Mouse (Mus musculus): ENCODE data around the gene Phlda2. TPM values are rescaled to one million over a fixed set of nuclear protein-coding genes. Genes with fewer than 3 reads are reported as not detected.

Gene Phlda2
- polyA plus RNA-seq, 1 experiment from 2014 or later = 15.3 TPM

DNA sequence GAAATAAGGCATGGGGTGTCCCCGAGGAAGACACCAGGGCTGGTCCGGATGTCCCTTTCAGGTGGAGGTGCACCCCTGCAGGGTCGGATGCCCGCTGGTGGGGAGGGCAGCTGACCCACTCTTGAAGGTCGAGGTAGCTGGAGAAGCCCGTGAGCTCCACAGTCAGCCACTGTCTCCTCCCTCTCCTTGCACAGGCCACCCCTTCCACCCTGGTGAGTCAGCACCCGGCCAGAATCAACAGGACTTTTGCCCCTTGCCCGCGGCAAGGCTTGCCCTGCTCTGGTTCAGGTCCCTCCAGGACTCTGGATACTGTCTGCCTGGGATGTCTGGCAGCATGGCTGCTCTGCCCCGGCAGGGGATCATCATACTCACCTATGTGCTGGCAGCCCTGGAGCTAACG is 27.1 kb downstream of the Phlda2 start:
- no peak overlapping the region for H3K4me2 ChIP-seq (ENCODE audit: low read length)
- H3K9ac ChIP-seq (ENCODE audit: low read length) = no peak overlapping the region
- no peak for DNase-seq (ENCODE audit: low spot score)
- ATAC-seq (replicated peaks; ENCODE audit: low FRiP score, low TSS enrichment, low read depth) = peak; percentile 34; the same call in 1 of the 2 replicates
- no peak overlapping the region for H3K27ac ChIP-seq (ENCODE audit: low read depth)
- 70% methylated on average over 11 of the region's 11 CpGs for WGBS
- H3K4me1 ChIP-seq (replicated peaks; ENCODE audit: control insufficient read depth, insufficient read depth, low read length) = no peaks in the 10 kb centered on the region
- H3K27me3 ChIP-seq (replicated peaks; ENCODE audit: control insufficient read depth, insufficient read depth, low read length) = no peaks in the 10 kb centered on the region
- no peak overlapping the region for H3K4me3 ChIP-seq (ENCODE audit: low read depth, low read length)
- H3K36me3 ChIP-seq (ENCODE audit: control insufficient read depth, insufficient read depth, low read length) = no peaks in the 10 kb centered on the region
- no peaks in the 10 kb centered on the region for H3K9me3 ChIP-seq (ENCODE audit: control insufficient read depth, low read length)

DNA sequence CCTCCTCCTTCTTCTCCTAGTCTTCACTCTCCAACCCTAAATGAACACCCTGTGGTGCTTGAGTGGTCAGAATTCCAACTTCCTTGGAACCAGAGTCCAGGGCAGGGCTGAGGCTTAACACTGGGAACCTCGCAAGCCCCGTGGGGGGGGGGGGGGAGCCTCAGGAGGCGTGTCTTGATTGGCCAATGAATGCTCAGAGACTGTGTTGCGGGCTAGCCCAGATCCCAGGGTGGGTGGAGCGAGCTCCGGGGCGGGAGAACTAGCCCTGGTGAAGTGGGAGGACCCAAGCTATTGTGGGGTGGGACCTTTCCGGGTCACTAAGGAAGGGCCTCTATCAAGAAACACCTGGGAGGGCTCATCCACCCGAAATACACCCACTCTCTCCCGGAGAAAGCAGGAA is 28.1 kb downstream of the Phlda2 start:
- ATAC-seq (replicated peaks; ENCODE audit: low FRiP score, low TSS enrichment, low read depth) (peak; percentile 21; the same call in 1 of the 2 replicates), DNase-seq (ENCODE audit: low spot score) (no peak)
- H3K9ac ChIP-seq (ENCODE audit: low read length) = no peak overlapping the region
- no peak overlapping the region for H3K4me2 ChIP-seq (ENCODE audit: low read length)
- no peaks in the 10 kb centered on the region for H3K9me3 ChIP-seq (ENCODE audit: control insufficient read depth, low read length)
- H3K4me3 ChIP-seq (ENCODE audit: low read depth, low read length) = no peak overlapping the region
- H3K4me1 ChIP-seq (replicated peaks; ENCODE audit: control insufficient read depth, insufficient read depth, low read length) = no peaks in the 10 kb centered on the region
- no peaks in the 10 kb centered on the region for H3K36me3 ChIP-seq (ENCODE audit: control insufficient read depth, insufficient read depth, low read length)
- no peaks in the 10 kb centered on the region for H3K27me3 ChIP-seq (replicated peaks; ENCODE audit: control insufficient read depth, insufficient read depth, low read length)
- 36% methylated on average over 10 of the region's 10 CpGs for WGBS
- H3K27ac ChIP-seq (ENCODE audit: low read depth) = no peak overlapping the region

DNA sequence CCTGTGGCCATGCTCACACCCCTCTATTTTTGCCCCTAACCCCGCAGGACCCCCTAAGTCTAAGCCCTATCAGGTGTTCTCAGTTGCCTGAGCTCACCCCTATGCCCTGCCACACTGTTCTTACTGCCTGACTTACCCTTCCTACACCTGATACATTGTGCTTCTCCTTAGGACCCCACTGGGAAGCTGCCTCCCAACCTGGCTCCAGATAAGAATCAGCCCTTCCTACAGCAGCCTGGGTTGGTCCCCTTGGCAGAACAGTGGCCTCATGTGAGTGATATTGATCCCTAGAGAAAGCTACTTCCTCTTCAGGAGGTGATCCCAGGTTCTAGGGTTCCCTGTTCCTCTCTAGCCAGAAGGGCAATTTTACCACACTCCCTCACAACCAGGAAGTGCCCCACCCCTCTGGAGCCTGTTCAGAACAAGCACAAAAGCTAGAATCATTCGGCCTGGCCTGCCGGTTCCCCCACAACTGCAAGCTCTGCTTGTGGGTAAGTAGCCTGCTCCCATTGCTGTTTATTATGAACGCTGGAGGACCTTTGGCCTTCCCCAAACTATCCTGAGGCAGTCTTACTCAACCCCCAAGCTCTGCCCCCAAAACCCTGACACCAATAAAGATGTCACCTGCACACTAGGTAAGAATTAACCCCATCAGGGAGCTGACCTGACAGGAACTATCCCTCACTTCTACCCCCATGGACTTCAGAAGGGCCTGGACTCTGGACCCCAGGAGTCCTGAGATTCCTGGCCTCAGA is 29.4 kb downstream of the Phlda2 start, which contains the start of gene Slc22a18:
Slc22a18 (plus strand) TSS at position 390 of the 755 bp plus-strand sequence.
- ATAC-seq (replicated peaks; ENCODE audit: low FRiP score, low TSS enrichment, low read depth) = 0 out of 2 replicates have a peak, but pooled peaks have one; percentile 18
- WGBS = 34% methylated on average over 4 of the region's 4 CpGs

DNA sequence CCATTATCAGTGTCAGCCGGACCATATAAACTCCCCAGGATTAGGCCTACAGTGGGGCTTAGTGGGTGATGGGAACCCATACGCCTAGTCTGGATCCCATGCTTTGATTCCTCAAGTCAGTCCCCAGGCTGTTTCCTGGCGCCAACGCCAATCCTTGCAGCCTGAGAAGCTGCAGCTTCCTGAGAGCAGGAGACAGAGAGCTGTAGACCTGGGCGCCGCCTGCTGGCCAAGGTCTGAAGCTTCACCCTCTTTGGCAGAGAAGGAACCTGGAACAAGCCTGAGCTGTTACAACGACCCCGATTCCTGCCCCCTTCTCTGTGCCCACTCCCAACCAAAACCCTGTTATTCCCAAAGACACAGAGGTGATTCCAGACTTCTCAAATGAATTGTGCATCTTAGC is 33.0 kb downstream of the Phlda2 start:
- H3K4me1 ChIP-seq (replicated peaks; ENCODE audit: control insufficient read depth, insufficient read depth, low read length) = peaks cover 10% of the 10 kb centered on the region; the same call in 1 of the 2 replicates
- H3K9ac ChIP-seq (ENCODE audit: low read length) = no peak overlapping the region
- ATAC-seq (replicated peaks; ENCODE audit: low FRiP score, low TSS enrichment, low read depth) = no peak
- peak; percentile 88 for DNase-seq (ENCODE audit: low spot score)
- no peaks in the 10 kb centered on the region for H3K36me3 ChIP-seq (ENCODE audit: control insufficient read depth, insufficient read depth, low read length)
- no peak overlapping the region for H3K27ac ChIP-seq (ENCODE audit: low read depth)
- no peaks in the 10 kb centered on the region for H3K9me3 ChIP-seq (ENCODE audit: control insufficient read depth, low read length)
- H3K4me2 ChIP-seq (ENCODE audit: low read length) = no peak overlapping the region
- no peak overlapping the region for H3K4me3 ChIP-seq (ENCODE audit: low read depth, low read length)
- no peaks in the 10 kb centered on the region for H3K27me3 ChIP-seq (replicated peaks; ENCODE audit: control insufficient read depth, insufficient read depth, low read length)
- 10% methylated on average over 8 of the region's 8 CpGs for WGBS

More for the DNA sequence above, 29.4 kb downstream of the Phlda2 start, which contains the start of gene Slc22a18:
- Histone ChIP-seq H3K27me3 (replicated peaks; ENCODE audit: control insufficient read depth, insufficient read depth, low read length) (no peaks in the 10 kb centered on the region), H3K4me3 (ENCODE audit: low read depth, low read length) (no peak within 1 kb of the TSS), H3K27ac (ENCODE audit: low read depth) (no peak within 1 kb of the TSS), H3K9ac (ENCODE audit: low read length) (no peak within 1 kb of the TSS), H3K36me3 (ENCODE audit: control insufficient read depth, insufficient read depth, low read length) (no peaks in the 10 kb centered on the region), H3K4me1 (replicated peaks; ENCODE audit: control insufficient read depth, insufficient read depth, low read length) (no peaks in the 10 kb centered on the region), H3K9me3 (ENCODE audit: control insufficient read depth, low read length) (no peaks in the 10 kb centered on the region), H3K4me2 (ENCODE audit: low read length) (peak within 1 kb of the TSS; percentile 18; the same call in 1 of the 2 replicates)
- DNase-seq (ENCODE audit: low spot score) = peak; percentile 75

DNA sequence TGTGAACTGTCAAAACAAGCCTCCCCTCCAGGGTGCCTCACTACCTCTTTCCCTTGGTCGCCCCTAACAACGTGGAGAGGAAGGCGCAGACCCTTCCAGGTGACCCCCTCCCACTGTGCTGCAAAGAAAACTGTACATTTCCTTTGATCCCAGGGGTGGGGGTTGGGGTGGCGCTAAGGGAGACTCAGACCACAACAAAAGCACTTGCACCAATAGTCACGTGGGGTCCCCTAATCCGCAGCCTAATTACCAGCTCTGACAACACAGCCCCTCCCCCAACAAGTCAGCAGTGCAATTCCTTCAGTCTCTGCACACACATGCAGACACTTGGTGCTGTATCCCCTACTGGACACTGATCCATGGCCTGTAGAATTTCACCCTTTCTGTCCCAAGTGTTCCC is 35.2 kb downstream of the Phlda2 start:
- Histone ChIP-seq H3K36me3 (ENCODE audit: control insufficient read depth, insufficient read depth, low read length) (no peaks in the 10 kb centered on the region), H3K27me3 (replicated peaks; ENCODE audit: control insufficient read depth, insufficient read depth, low read length) (no peaks in the 10 kb centered on the region), H3K27ac (ENCODE audit: low read depth) (no peak overlapping the region), H3K4me3 (ENCODE audit: low read depth, low read length) (no peak overlapping the region), H3K4me2 (ENCODE audit: low read length) (no peak overlapping the region), H3K4me1 (replicated peaks; ENCODE audit: control insufficient read depth, insufficient read depth, low read length) (peaks cover 20% of the 10 kb centered on the region), H3K9me3 (ENCODE audit: control insufficient read depth, low read length) (no peaks in the 10 kb centered on the region), H3K9ac (ENCODE audit: low read length) (no peak overlapping the region)
- 17% methylated on average over 6 of the region's 6 CpGs for WGBS
- ATAC-seq (replicated peaks; ENCODE audit: low FRiP score, low TSS enrichment, low read depth) (no peak), DNase-seq (ENCODE audit: low spot score) (no peak)

DNA sequence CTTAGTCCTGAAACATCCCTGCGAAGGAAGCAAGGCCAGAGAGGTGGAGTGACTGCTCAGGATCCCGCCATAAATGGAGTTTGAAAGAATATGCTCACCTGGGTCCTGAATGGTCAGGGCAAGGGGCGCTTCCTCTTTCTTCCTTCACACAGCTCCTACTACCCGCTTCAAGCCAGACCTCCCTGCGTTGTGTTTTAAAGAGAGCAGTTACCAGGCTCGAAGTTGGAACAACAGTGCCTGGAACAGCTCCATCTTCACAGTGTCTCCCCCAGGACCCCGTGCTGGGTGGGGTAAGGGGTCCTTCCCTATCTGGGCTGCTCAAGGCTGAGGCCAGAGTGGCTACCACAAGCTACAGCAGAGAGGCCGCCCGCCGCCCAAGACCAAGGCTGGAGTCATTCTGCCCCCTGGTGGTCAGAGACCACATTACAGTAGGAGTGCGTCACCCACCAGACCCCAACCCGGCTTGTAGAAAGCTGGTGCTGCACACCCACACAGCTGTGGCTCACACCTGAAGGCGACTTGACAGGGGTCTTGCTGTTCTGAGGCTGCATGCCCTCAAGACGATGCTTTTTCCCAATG is 36.8 kb downstream of the Phlda2 start:
- H3K4me2 ChIP-seq (ENCODE audit: low read length) = no peak overlapping the region
- H3K9me3 ChIP-seq (ENCODE audit: control insufficient read depth, low read length) = 0 out of 2 replicates have a peak, but pooled peaks cover 3% of the 10 kb centered on the region
- DNase-seq (ENCODE audit: low spot score) (peak; percentile 97), ATAC-seq (replicated peaks; ENCODE audit: low FRiP score, low TSS enrichment, low read depth) (0 out of 2 replicates have a peak, but pooled peaks have one; percentile 8)
- H3K4me1 ChIP-seq (replicated peaks; ENCODE audit: control insufficient read depth, insufficient read depth, low read length) = peaks cover 28% of the 10 kb centered on the region
- no peaks in the 10 kb centered on the region for H3K36me3 ChIP-seq (ENCODE audit: control insufficient read depth, insufficient read depth, low read length)
- 34% methylated on average over 14 of the region's 14 CpGs for WGBS
- H3K9ac ChIP-seq (ENCODE audit: low read length) = no peak overlapping the region
- no peak overlapping the region for H3K27ac ChIP-seq (ENCODE audit: low read depth)
- no peak overlapping the region for H3K4me3 ChIP-seq (ENCODE audit: low read depth, low read length)
- no peaks in the 10 kb centered on the region for H3K27me3 ChIP-seq (replicated peaks; ENCODE audit: control insufficient read depth, insufficient read depth, low read length)

DNA sequence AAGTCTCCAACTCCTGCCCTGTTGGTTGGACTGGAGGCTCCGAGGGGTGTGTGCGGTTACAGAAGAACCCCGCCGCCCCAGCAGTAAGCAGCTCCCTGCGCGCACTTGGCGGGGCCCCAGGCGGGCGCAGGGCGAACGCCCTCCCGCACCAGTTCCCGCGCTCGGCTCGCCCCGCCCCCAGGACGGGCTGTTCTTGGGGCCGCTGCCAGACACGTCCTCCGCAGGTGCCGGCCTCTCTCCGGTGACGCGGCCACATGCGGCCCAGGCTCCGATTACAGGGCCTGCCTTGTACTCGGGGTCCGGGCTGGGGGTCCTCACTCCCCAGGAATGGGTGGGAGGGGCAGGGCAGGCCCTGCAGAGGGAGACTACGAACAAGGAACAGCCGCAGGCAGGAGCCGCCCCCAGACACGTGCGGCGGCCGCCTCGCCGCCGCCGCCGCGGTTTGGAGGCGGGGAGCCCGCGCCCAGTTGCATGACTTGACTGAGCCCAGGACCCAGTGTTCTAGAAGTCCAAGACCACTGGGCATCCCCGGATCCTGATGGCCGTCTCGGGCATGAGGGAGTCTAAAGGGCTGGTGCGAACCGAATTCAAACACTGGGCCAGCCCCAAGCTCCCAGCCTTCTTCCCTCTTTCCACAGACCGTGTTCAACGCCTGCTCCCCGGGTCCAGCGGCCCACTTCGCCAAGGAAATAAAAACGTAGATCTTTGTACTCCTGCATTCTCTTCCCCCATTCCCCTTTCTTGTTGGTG is 38.0 kb downstream of the Phlda2 start:
- H3K4me1 ChIP-seq (replicated peaks; ENCODE audit: control insufficient read depth, insufficient read depth, low read length) = peaks cover 28% of the 10 kb centered on the region
- 24% methylated on average over 56 of the region's 56 CpGs for WGBS
- no peaks in the 10 kb centered on the region for H3K36me3 ChIP-seq (ENCODE audit: control insufficient read depth, insufficient read depth, low read length)
- ATAC-seq (replicated peaks; ENCODE audit: low FRiP score, low TSS enrichment, low read depth) (0 out of 2 replicates have a peak, but pooled peaks have one; percentile 30), DNase-seq (ENCODE audit: low spot score) (peak; percentile 90)
- peak overlapping the region; percentile 69 for H3K27ac ChIP-seq (ENCODE audit: low read depth)
- peak overlapping the region; percentile 28 for H3K4me3 ChIP-seq (ENCODE audit: low read depth, low read length)
- H3K4me2 ChIP-seq (ENCODE audit: low read length) = peak overlapping the region; percentile 57
- no peaks in the 10 kb centered on the region for H3K27me3 ChIP-seq (replicated peaks; ENCODE audit: control insufficient read depth, insufficient read depth, low read length)
- H3K9me3 ChIP-seq (ENCODE audit: control insufficient read depth, low read length) = peaks cover 15% of the 10 kb centered on the region
- H3K9ac ChIP-seq (ENCODE audit: low read length) = peak overlapping the region; percentile 34

DNA sequence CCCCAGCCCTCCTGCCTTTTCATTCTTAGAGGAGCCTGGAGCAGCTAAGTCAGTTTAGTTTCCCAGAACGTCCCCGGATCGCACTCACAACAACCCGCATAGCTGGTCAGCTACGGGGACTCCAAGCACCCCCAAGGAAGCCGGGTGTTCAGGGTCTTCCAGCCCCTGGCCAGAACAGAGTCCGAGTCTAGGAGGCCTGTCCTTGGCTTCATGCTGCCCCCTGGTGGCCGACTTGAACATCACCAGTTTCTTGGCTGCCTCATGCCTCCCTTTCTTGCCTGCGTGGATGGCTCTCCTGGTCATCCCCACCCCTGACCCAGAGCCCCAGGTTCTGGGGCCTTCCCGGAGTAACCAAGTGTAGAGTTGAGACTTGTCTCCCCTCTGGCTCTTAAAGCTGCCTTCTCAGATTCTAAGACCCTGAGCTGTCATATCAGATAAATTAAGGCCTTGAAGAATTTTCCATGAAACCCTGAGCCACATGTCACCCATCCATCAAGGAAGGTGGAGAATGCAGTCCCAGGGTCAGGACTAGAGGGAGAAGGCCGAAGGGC is 39.0 kb downstream of the Phlda2 start:
- 29% methylated on average over 11 of the region's 11 CpGs for WGBS
- Histone ChIP-seq H3K4me3 (ENCODE audit: low read depth, low read length) (no peak overlapping the region), H3K36me3 (ENCODE audit: control insufficient read depth, insufficient read depth, low read length) (no peaks in the 10 kb centered on the region), H3K9me3 (ENCODE audit: control insufficient read depth, low read length) (peaks cover 19% of the 10 kb centered on the region), H3K9ac (ENCODE audit: low read length) (no peak overlapping the region), H3K27ac (ENCODE audit: low read depth) (peak overlapping the region; percentile 69), H3K4me2 (ENCODE audit: low read length) (no peak overlapping the region), H3K4me1 (replicated peaks; ENCODE audit: control insufficient read depth, insufficient read depth, low read length) (peaks cover 28% of the 10 kb centered on the region), H3K27me3 (replicated peaks; ENCODE audit: control insufficient read depth, insufficient read depth, low read length) (no peaks in the 10 kb centered on the region)
- DNase-seq (ENCODE audit: low spot score) (peak; percentile 93), ATAC-seq (replicated peaks; ENCODE audit: low FRiP score, low TSS enrichment, low read depth) (no peak)
